Mouse (Mus musculus) spleen, adult 2 months (tissue): ENCODE data around the gene Gm49396.

ENCODE experiments used
- CTCF ChIP-seq: fragments of 200-500 bp; IDR thresholded peaks from 2 replicates; pipeline ENCODE4 v1.5.1; 2011; ENCODE audit warnings: mild to moderate bottlenecking, inconsistent platforms; ENCODE audit not compliant: insufficient read depth, insufficient read length, insufficient replicate concordance; ENCODE audit errors: extremely low read depth
- POLR2A ChIP-seq: fragments of 200-500 bp; IDR thresholded peaks from 2 replicates; pipeline ENCODE4 v1.6.1; 2011; ENCODE audit warnings: low read depth, low read length, inconsistent platforms

GRCm38 (mm10) chr7:30613529-30614112, 50.5 kb downstream of the Gm49396 start:
- TF ChIP-seq CTCF = peak; percentile 61
- TF ChIP-seq POLR2A = no peak
